In genomic region chr19:56134081-56134818, GRCm38 (mm10) we compare ENCODE assay signal across 8 mouse cellular contexts.
A peak's percentile ranks its signal among the peaks of the same experiment; 100 is the strongest.
DNase-seq lines count a peak whose midpoint lies in the region; ATAC-seq and TF ChIP-seq lines count a peak whose summit lies in the region.

No protein-coding gene starts in this region.

- peak; percentile 58 for DNase-seq in 3134 (ENCODE audit: extremely low read depth, insufficient read length, low spot score)
- peak; percentile 84 for DNase-seq in heart, embryonic 10.5 days (ENCODE audit: low spot score)
- DNase-seq in kidney, adult 9 months: peak; percentile 70
- peak; percentile 80 for DNase-seq in neural tube, embryonic 10.5 days (ENCODE audit: extremely low spot score, low spot score)
- DNase-seq in testis, postnatal 14 days (ENCODE audit: low spot score): peak; percentile 56

- H3K27ac ChIP-seq in bone marrow, adult 2 months (ENCODE audit: control insufficient read depth, insufficient read depth, low read depth, low read length, poor library complexity): no peak overlapping the region
- H3K27ac ChIP-seq in embryonic fibroblast, embryonic 13.5 days (ENCODE audit: insufficient read depth, low read length): no peak overlapping the region
- H3K27ac ChIP-seq in heart, embryonic 10.5 days: no peak overlapping the region
- 0 out of 2 replicates have a peak overlapping the region, but pooled peaks have one; percentile 19 for H3K27ac ChIP-seq in limb, embryonic 12.5 days

- WGBS in bone marrow, adult 2 months: 23% methylated on average over 17 of the region's 17 CpGs
- 15% methylated on average over 17 of the region's 17 CpGs for WGBS in heart, embryonic 10.5 days
- 17% methylated on average over 17 of the region's 17 CpGs for WGBS in limb, embryonic 12.5 days

- peak overlapping the region; percentile 34 for H3K4me2 ChIP-seq in limb, embryonic 12.5 days

- no peak for TF ChIP-seq POLR2A in bone marrow, adult 2 months (IDR thresholded peaks at IDR 0.05; ENCODE audit: borderline replicate concordance, control insufficient read depth, low read depth, low read length)
- no peak for TF ChIP-seq POLR2A in embryonic fibroblast, embryonic 13.5 days (IDR thresholded peaks at IDR 0.05; ENCODE audit: low read depth, low read length)

- no peak overlapping the region for H3K4me3 ChIP-seq in bone marrow, adult 2 months (replicated peaks; ENCODE audit: control insufficient read depth, low read depth, low read length)
- no peak overlapping the region for H3K4me3 ChIP-seq in embryonic fibroblast, embryonic 13.5 days (ENCODE audit: insufficient read depth, low read length)
- H3K4me3 ChIP-seq in heart, embryonic 10.5 days: no peak overlapping the region
- H3K4me3 ChIP-seq in limb, embryonic 12.5 days (replicated peaks): no peak overlapping the region

- H3K4me1 ChIP-seq in bone marrow, adult 2 months (ENCODE audit: control insufficient read depth, insufficient read depth, low read length): no peaks in the 10 kb centered on the region
- no peaks in the 10 kb centered on the region for H3K4me1 ChIP-seq in embryonic fibroblast, embryonic 13.5 days (ENCODE audit: control insufficient read depth, insufficient read depth, low read length)
- 0 out of 2 replicates have a peak, but pooled peaks cover 14% of the 10 kb centered on the region for H3K4me1 ChIP-seq in heart, embryonic 10.5 days
- H3K4me1 ChIP-seq in limb, embryonic 12.5 days (replicated peaks): peaks cover 45% of the 10 kb centered on the region

- no peaks in the 10 kb centered on the region for H3K36me3 ChIP-seq in heart, embryonic 10.5 days
- no peaks in the 10 kb centered on the region for H3K36me3 ChIP-seq in limb, embryonic 12.5 days

- no peaks in the 10 kb centered on the region for H3K9me3 ChIP-seq in heart, embryonic 10.5 days
- no peaks in the 10 kb centered on the region for H3K9me3 ChIP-seq in limb, embryonic 12.5 days

- TF ChIP-seq CTCF in bone marrow, adult 2 months (IDR thresholded peaks at IDR 0.05; ENCODE audit: control insufficient read depth, insufficient read depth, low read length): peak; percentile 58
- TF ChIP-seq CTCF in embryonic fibroblast, embryonic 13.5 days (IDR thresholded peaks at IDR 0.05; ENCODE audit: borderline replicate concordance, insufficient read depth, low read length): peak; percentile 99

- no peak overlapping the region for H3K9ac ChIP-seq in limb, embryonic 12.5 days (replicated peaks)

- ATAC-seq in limb, embryonic 12.5 days (ENCODE audit: insufficient number of reproducible peaks, insufficient read depth, low FRiP score, low TSS enrichment, low read depth): peak; percentile 78; the same call in 1 of the 2 replicates

- H3K27me3 ChIP-seq in heart, embryonic 10.5 days (ENCODE audit: insufficient read depth, poor library complexity, severe bottlenecking): peaks cover 25% of the 10 kb centered on the region; the same call in 1 of the 2 replicates
- H3K27me3 ChIP-seq in limb, embryonic 12.5 days: peaks cover 27% of the 10 kb centered on the region
